Mouse (Mus musculus): ENCODE data around the gene Ehbp1. TPM values are rescaled to one million over a fixed set of nuclear protein-coding genes. Genes with fewer than 3 reads are reported as not detected.

Ehbp1 gene
- polyA plus RNA-seq, 1 experiment: 29.1 TPM

DNA sequence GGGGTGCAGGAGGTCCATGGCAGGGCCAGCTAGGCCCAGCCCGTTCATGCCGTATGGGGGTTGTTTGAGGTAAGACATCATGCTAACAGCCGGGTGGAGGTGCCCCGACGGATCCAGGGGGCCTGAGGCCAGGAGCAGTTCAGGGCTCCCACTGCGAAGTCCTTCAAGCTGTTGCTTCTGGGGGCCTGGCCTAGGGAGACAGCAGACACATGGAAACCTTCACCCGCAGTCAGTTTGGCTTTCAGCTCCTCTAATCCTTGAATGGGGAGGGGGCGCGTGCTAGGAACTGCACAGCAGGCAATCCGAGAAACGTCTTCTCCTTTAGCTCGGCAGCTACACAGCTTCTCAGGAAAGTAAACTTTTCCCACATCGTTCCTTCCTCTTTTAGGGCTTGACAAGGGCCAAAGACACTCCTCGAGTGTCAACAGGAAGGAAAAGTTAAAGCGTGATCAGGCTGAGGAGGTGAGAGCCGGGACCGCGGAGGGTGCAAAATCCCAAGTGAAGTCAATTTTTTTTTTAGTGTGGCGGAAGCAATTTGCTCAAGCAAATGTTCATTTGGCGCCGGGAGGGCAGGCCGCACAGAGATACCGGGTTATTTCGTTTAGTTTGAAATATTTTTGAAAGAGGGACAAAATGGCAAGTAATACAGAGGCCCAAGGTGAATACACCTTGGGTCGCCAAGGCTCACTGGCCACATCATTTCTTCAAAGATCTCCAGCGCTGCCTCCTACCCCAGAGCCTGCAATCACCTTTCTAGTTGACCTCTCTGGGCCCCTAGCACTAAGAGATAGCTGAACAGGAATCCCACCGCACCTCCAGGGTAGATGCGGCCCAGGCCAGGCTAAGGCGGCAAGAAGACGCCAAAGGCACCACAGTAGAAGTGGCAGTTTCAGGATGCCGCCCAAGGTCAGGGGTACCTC lies 342.4 kb downstream of the Ehbp1 start:
- Histone ChIP-seq H3K27me3 (ENCODE audit: control insufficient read depth, insufficient read depth, low read length, poor library complexity, severe bottlenecking) (peaks cover 83% of the 10 kb centered on the region), H3K9ac (ENCODE audit: low read depth, poor library complexity, severe bottlenecking) (no peak overlapping the region), H3K9me3 (replicated peaks; ENCODE audit: control insufficient read depth, insufficient read depth, low read length, poor library complexity, severe bottlenecking) (no peaks in the 10 kb centered on the region), H3K4me1 (ENCODE audit: control insufficient read depth, insufficient read depth, low read length) (no peaks in the 10 kb centered on the region), H3K4me3 (ENCODE audit: low read depth, low read length) (no peak overlapping the region), H3K36me3 (ENCODE audit: control insufficient read depth, insufficient read depth, low read length, poor library complexity, severe bottlenecking) (no peaks in the 10 kb centered on the region), H3K27ac (ENCODE audit: insufficient read depth, low read length) (no peak overlapping the region)
- no peak for TF ChIP-seq EP300 (IDR thresholded peaks at IDR 0.05; ENCODE audit: insufficient read depth, low read depth, low read length)
- no peak for TF ChIP-seq CTCF (IDR thresholded peaks at IDR 0.05; ENCODE audit: low read depth, low read length)
- TF ChIP-seq POLR2A (IDR thresholded peaks at IDR 0.05; ENCODE audit: insufficient read depth, low read length): no peak

GRCm38 (mm10) chr11:21998141-21999047 lies 343.7 kb downstream of the Ehbp1 start:
- peak overlapping the region; percentile 28; the same call in 1 of the 2 replicates for H3K4me3 ChIP-seq (ENCODE audit: low read depth, low read length)
- no peak overlapping the region for H3K27ac ChIP-seq (ENCODE audit: insufficient read depth, low read length)
- TF ChIP-seq CTCF (IDR thresholded peaks at IDR 0.05; ENCODE audit: low read depth, low read length): peak; percentile 10
- TF ChIP-seq EP300 (IDR thresholded peaks at IDR 0.05; ENCODE audit: insufficient read depth, low read depth, low read length): no peak
- TF ChIP-seq POLR2A (IDR thresholded peaks at IDR 0.05; ENCODE audit: insufficient read depth, low read length): no peak
- H3K9me3 ChIP-seq (replicated peaks; ENCODE audit: control insufficient read depth, insufficient read depth, low read length, poor library complexity, severe bottlenecking): no peaks in the 10 kb centered on the region
- H3K36me3 ChIP-seq (ENCODE audit: control insufficient read depth, insufficient read depth, low read length, poor library complexity, severe bottlenecking): no peaks in the 10 kb centered on the region
- peaks cover 83% of the 10 kb centered on the region for H3K27me3 ChIP-seq (ENCODE audit: control insufficient read depth, insufficient read depth, low read length, poor library complexity, severe bottlenecking)
- H3K9ac ChIP-seq (ENCODE audit: low read depth, poor library complexity, severe bottlenecking): no peak overlapping the region
- no peaks in the 10 kb centered on the region for H3K4me1 ChIP-seq (ENCODE audit: control insufficient read depth, insufficient read depth, low read length)

DNA sequence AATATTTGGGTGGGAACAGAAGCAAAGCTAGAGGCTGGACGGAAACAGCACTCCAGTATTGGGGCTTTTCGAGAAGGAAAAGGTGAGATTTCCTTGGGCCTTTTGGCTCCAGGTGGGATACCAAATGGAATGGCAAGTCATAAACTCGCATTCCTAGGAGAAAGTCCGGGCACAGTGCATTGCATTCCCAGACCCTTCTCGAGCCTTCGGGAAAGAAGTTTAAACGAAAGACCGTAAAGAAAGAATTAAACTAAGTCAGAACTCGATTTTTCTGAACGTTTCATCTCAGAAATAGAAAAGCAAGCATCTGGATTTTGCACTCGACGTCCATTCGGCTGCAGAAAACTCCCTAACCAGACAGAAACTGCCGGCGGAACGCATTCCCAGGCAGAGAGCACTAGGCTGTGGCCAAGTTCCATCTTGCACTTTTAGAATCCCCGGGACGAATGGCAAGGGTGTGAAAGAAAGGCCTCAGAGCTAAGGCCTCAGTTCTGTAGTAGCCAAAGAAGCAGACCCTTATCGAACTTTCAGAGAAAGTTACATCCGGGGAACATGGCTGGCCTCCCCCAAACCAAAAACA lies 344.4 kb downstream of the Ehbp1 start:
- TF ChIP-seq POLR2A (IDR thresholded peaks at IDR 0.05; ENCODE audit: insufficient read depth, low read length) (no peak), EP300 (IDR thresholded peaks at IDR 0.05; ENCODE audit: insufficient read depth, low read depth, low read length) (no peak), CTCF (IDR thresholded peaks at IDR 0.05; ENCODE audit: low read depth, low read length) (no peak)
- Histone ChIP-seq H3K27ac (ENCODE audit: insufficient read depth, low read length) (no peak overlapping the region), H3K4me1 (ENCODE audit: control insufficient read depth, insufficient read depth, low read length) (no peaks in the 10 kb centered on the region), H3K36me3 (ENCODE audit: control insufficient read depth, insufficient read depth, low read length, poor library complexity, severe bottlenecking) (no peaks in the 10 kb centered on the region), H3K9ac (ENCODE audit: low read depth, poor library complexity, severe bottlenecking) (no peak overlapping the region), H3K27me3 (ENCODE audit: control insufficient read depth, insufficient read depth, low read length, poor library complexity, severe bottlenecking) (peaks cover 81% of the 10 kb centered on the region), H3K4me3 (ENCODE audit: low read depth, low read length) (no peak overlapping the region), H3K9me3 (replicated peaks; ENCODE audit: control insufficient read depth, insufficient read depth, low read length, poor library complexity, severe bottlenecking) (no peaks in the 10 kb centered on the region)

DNA sequence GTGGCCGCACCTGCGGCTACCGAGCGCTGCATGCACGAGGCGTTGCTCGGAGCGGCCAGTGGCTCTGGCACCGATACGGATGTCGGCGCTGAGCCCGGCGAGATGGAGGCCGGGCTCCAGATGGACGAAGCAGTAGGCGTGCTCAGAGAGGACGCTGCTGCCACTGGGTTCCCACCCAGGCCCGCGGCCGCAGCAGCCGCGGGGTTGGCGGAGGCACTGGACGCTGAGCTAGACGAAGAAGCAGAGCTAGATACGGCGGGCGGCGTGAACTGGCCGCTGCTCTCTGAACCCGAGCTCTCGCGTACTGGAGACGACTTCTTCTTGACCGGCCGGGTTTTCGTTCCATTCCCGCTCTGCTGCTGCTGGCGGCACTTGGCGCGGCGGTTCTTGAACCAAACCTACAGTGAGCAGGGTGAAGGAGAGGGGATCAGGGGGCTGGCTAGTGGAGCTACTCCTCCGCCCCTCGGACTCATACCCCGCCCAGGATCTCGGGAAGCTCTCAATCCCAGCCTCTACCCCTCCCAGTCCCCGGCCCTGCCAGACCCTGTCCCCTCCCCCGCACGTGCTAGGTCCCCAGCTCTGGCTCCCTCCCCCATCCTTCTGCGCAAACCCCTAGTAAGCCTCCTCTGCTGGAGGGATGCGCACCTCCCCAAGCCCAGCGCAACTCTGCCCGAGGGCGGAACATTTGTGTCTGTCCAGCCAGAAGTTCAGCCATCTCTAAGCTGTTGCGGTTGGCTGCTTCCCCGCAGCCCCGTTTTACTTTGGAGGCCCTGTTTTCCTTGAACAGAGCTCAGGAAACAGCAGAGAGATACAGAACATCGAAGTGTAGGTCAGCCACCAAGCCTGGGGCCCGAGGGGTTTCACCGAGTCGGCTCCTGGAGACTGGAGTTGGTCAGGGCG lies 345.2 kb downstream of the Ehbp1 start:
- no peak overlapping the region for H3K27ac ChIP-seq (ENCODE audit: insufficient read depth, low read length)
- no peaks in the 10 kb centered on the region for H3K36me3 ChIP-seq (ENCODE audit: control insufficient read depth, insufficient read depth, low read length, poor library complexity, severe bottlenecking)
- H3K4me1 ChIP-seq (ENCODE audit: control insufficient read depth, insufficient read depth, low read length): no peaks in the 10 kb centered on the region
- no peaks in the 10 kb centered on the region for H3K9me3 ChIP-seq (replicated peaks; ENCODE audit: control insufficient read depth, insufficient read depth, low read length, poor library complexity, severe bottlenecking)
- H3K27me3 ChIP-seq (ENCODE audit: control insufficient read depth, insufficient read depth, low read length, poor library complexity, severe bottlenecking): peaks cover 75% of the 10 kb centered on the region
- no peak overlapping the region for H3K9ac ChIP-seq (ENCODE audit: low read depth, poor library complexity, severe bottlenecking)
- H3K4me3 ChIP-seq (ENCODE audit: low read depth, low read length): peak overlapping the region; percentile 43
- TF ChIP-seq CTCF (IDR thresholded peaks at IDR 0.05; ENCODE audit: low read depth, low read length) (no peak), POLR2A (IDR thresholded peaks at IDR 0.05; ENCODE audit: insufficient read depth, low read length) (no peak), EP300 (IDR thresholded peaks at IDR 0.05; ENCODE audit: insufficient read depth, low read depth, low read length) (peak; percentile 33; the same call in 1 of the 2 replicates)

DNA sequence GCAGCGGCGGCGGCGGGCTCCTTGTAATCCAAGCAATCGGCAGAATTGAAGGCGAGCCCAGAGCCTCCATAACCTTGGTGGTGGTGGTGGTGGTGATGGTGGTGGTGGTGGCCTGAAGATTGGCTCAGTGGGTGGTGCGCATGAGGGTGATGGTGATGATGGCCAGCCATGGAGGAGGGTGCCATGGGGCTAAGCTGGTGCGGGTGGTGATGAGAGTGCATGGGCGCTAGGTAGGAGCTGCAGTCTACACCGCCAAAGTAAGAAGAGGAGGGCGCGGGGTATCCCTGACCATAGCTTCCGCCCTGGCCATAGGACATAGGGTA lies 345.8 kb downstream of the Ehbp1 start:
- H3K4me1 ChIP-seq (ENCODE audit: control insufficient read depth, insufficient read depth, low read length): no peaks in the 10 kb centered on the region
- no peak overlapping the region for H3K9ac ChIP-seq (ENCODE audit: low read depth, poor library complexity, severe bottlenecking)
- H3K36me3 ChIP-seq (ENCODE audit: control insufficient read depth, insufficient read depth, low read length, poor library complexity, severe bottlenecking): no peaks in the 10 kb centered on the region
- TF ChIP-seq EP300 (IDR thresholded peaks at IDR 0.05; ENCODE audit: insufficient read depth, low read depth, low read length) (no peak), CTCF (IDR thresholded peaks at IDR 0.05; ENCODE audit: low read depth, low read length) (no peak), POLR2A (IDR thresholded peaks at IDR 0.05; ENCODE audit: insufficient read depth, low read length) (no peak)
- H3K4me3 ChIP-seq (ENCODE audit: low read depth, low read length): peak overlapping the region; percentile 43
- peaks cover 76% of the 10 kb centered on the region for H3K27me3 ChIP-seq (ENCODE audit: control insufficient read depth, insufficient read depth, low read length, poor library complexity, severe bottlenecking)
- no peaks in the 10 kb centered on the region for H3K9me3 ChIP-seq (replicated peaks; ENCODE audit: control insufficient read depth, insufficient read depth, low read length, poor library complexity, severe bottlenecking)
- no peak overlapping the region for H3K27ac ChIP-seq (ENCODE audit: insufficient read depth, low read length)
